Mouse (Mus musculus): ENCODE measurements around the gene Fhad1. TPM values are rescaled to one million over a fixed set of nuclear protein-coding genes. Genes with fewer than 3 reads are reported as not detected.

Fhad1 gene
- polyA plus RNA-seq, 1 experiment from 2014 or later = 3.9 TPM

DNA sequence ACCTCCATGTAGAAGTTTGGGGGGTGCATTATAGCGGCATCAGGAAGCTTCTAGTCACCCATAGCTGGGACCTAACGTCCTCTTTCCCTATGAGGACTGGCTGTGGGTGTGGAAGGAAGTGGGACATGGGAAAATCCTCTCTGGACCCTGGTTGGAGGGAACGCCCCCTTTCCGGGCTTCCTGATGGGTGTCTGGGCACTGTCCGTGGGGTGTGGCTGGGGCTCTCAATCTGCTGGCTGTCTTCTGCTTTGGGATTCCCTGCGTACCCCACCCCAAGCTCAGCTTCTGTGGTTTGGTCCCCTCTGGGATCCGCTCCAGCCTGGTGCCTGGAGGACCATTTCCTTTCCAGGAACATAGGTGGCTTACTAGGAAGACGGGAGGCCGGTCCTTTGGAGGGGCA, 141.9 kb downstream of the Fhad1 start:
- Histone ChIP-seq H3K27ac (ENCODE audit: poor library complexity, severe bottlenecking) (no peak overlapping the region), H3K9ac (peak overlapping the region; percentile 93), H3K4me3 (peak overlapping the region; percentile 86), H3K27me3 (replicated peaks) (no peaks in the 10 kb centered on the region), H3K9me3 (replicated peaks) (no peaks in the 10 kb centered on the region), H3K4me2 (peak overlapping the region; percentile 92), H3K4me1 (replicated peaks) (peaks cover 72% of the 10 kb centered on the region), H3K36me3 (peaks cover 26% of the 10 kb centered on the region)
- ATAC-seq (ENCODE audit: insufficient number of reproducible peaks, low FRiP score) = no peak
- WGBS = 50% methylated on average over 9 of the region's 9 CpGs

DNA sequence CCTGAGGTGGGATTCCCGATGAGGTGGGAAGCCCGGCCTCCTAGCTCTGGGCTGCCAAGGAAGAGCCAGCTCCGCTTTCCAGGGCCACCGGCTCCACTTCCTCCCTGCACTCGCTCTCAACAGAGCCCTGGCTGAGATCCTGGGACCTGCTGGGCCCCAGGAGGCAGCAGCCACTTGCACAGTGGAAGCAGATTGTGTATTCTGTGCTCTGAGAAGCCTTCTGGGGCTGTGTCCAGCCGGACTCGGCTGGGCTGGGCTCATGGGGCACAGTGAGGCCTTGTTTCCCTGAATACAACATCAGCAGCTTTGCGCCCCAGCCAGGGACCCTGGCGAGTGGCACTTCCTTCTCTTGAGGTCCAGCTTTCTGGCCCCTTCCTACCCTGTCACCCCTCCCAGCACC, 143.0 kb downstream of the Fhad1 start:
- Histone ChIP-seq H3K4me1 (replicated peaks) (peaks cover 83% of the 10 kb centered on the region), H3K4me3 (peak overlapping the region; percentile 86), H3K36me3 (peaks cover 26% of the 10 kb centered on the region), H3K9me3 (replicated peaks) (no peaks in the 10 kb centered on the region), H3K4me2 (peak overlapping the region; percentile 92), H3K9ac (peak overlapping the region; percentile 93), H3K27ac (ENCODE audit: poor library complexity, severe bottlenecking) (peak overlapping the region; percentile 63), H3K27me3 (replicated peaks) (no peaks in the 10 kb centered on the region)
- 33% methylated on average over 9 of the region's 9 CpGs for WGBS
- no peak for ATAC-seq (ENCODE audit: insufficient number of reproducible peaks, low FRiP score)

GRCm38 (mm10) chr4:141871333-141871725, 143.6 kb downstream of the Fhad1 start:
- ATAC-seq (ENCODE audit: insufficient number of reproducible peaks, low FRiP score) = no peak
- WGBS = 86% methylated on average over 3 of the region's 3 CpGs
- Histone ChIP-seq H3K4me3 (0 out of 2 replicates have a peak overlapping the region, but pooled peaks have one; percentile 86), H3K4me1 (replicated peaks) (peaks cover 85% of the 10 kb centered on the region), H3K4me2 (peak overlapping the region; percentile 92), H3K27me3 (replicated peaks) (no peaks in the 10 kb centered on the region), H3K36me3 (peaks cover 26% of the 10 kb centered on the region), H3K27ac (ENCODE audit: poor library complexity, severe bottlenecking) (no peak overlapping the region), H3K9me3 (replicated peaks) (no peaks in the 10 kb centered on the region), H3K9ac (peak overlapping the region; percentile 93)

- ATAC-seq (ENCODE audit: insufficient number of reproducible peaks, low FRiP score) = no peak
- no peak overlapping the region for H3K4me2 ChIP-seq
- no peaks in the 10 kb centered on the region for H3K9me3 ChIP-seq (replicated peaks)
- 68% methylated on average over 11 of the region's 11 CpGs for WGBS
- peaks cover 26% of the 10 kb centered on the region for H3K36me3 ChIP-seq
- peak overlapping the region; percentile 19; the same call in 1 of the 2 replicates for H3K27ac ChIP-seq (ENCODE audit: poor library complexity, severe bottlenecking)
- H3K4me1 ChIP-seq (replicated peaks) = peaks cover 85% of the 10 kb centered on the region
- no peak overlapping the region for H3K4me3 ChIP-seq
- H3K27me3 ChIP-seq (replicated peaks) = no peaks in the 10 kb centered on the region
- H3K9ac ChIP-seq = peak overlapping the region; percentile 31; the same call in 1 of the 2 replicates
Observed at GRCm38 (mm10) chr4:141870666-141871332, 144.1 kb downstream of the Fhad1 start.

DNA sequence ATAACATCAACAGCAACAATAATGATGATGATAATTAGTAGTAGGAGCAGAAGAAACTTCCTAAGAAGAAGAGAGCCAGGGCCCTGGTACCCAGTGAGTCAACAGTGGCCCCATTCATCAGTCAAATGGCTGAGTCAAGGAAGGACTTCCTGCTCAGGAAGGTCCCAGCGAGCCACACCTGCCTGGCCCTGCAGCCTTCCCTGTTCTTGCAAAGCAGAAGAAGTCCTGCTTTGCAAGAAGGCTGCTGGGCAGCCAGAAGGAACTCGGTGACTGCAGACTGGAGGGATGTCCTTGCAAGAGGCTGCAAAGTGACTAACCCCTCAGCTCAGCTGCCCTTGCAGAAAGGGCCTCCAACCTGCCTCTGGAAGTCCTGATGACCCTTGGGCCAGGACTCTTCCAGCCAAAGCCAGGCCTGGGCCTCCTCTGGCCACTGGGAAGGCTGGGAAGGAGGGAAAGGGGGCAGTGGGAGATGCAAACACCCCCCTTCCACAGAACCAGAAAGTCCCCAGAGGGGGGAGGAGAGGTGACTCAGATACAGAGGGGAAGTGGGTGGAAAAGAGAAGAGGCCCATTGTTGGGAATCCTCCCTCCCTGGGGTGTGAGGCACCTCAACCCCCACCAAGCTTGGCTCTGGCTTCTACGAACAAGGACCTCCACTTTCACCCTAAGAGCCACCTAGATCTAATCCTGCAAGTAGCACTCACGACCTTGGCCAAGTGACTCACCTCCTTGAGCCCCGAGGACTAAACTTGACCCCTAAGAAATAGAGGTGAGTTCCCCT, 145.3 kb downstream of the Fhad1 start:
- Histone ChIP-seq H3K27ac (ENCODE audit: poor library complexity, severe bottlenecking) (peak overlapping the region; percentile 50), H3K9ac (peak overlapping the region; percentile 31; the same call in 1 of the 2 replicates), H3K4me3 (no peak overlapping the region), H3K4me1 (replicated peaks) (peaks cover 86% of the 10 kb centered on the region), H3K36me3 (peaks cover 36% of the 10 kb centered on the region), H3K4me2 (0 out of 2 replicates have a peak overlapping the region, but pooled peaks have one; percentile 5), H3K9me3 (replicated peaks) (no peaks in the 10 kb centered on the region), H3K27me3 (replicated peaks) (no peaks in the 10 kb centered on the region)
- no peak for ATAC-seq (ENCODE audit: insufficient number of reproducible peaks, low FRiP score)
- 62% methylated on average over 5 of the region's 5 CpGs for WGBS

DNA sequence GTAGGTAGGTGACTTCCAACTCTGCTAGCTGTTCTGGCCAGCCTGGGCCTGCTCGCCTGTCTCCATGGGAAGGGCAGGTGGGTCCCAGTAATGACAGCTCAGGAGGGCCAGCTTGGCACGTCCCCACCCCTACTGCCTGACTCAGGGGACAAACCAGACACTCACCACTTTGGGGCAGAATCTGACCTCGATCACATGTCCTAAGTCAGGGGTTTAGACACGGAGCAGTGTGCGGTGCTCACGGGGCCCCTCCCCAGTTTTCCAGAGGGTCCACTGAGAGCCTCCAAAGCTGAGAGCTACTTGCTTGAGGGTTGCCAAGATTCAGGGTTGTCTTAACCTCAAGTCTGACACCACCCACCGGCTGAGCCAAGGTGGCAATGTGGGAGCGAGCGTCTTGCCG, 146.8 kb downstream of the Fhad1 start:
- ATAC-seq (ENCODE audit: insufficient number of reproducible peaks, low FRiP score) = no peak
- H3K9ac ChIP-seq = 0 out of 2 replicates have a peak overlapping the region, but pooled peaks have one; percentile 26
- peaks cover 96% of the 10 kb centered on the region for H3K4me1 ChIP-seq (replicated peaks)
- WGBS = 81% methylated on average over 10 of the region's 10 CpGs
- peak overlapping the region; percentile 49 for H3K4me2 ChIP-seq
- H3K4me3 ChIP-seq = no peak overlapping the region
- H3K36me3 ChIP-seq = peaks cover 44% of the 10 kb centered on the region
- H3K27me3 ChIP-seq (replicated peaks) = no peaks in the 10 kb centered on the region
- peak overlapping the region; percentile 94 for H3K27ac ChIP-seq (ENCODE audit: poor library complexity, severe bottlenecking)
- H3K9me3 ChIP-seq (replicated peaks) = no peaks in the 10 kb centered on the region

- H3K27me3 ChIP-seq (replicated peaks) = no peaks in the 10 kb centered on the region
- H3K9me3 ChIP-seq (replicated peaks) = no peaks in the 10 kb centered on the region
- peak overlapping the region; percentile 94 for H3K27ac ChIP-seq (ENCODE audit: poor library complexity, severe bottlenecking)
- H3K9ac ChIP-seq = no peak overlapping the region
- H3K4me3 ChIP-seq = no peak overlapping the region
- ATAC-seq (ENCODE audit: insufficient number of reproducible peaks, low FRiP score) = peak; percentile 34
- H3K4me1 ChIP-seq (replicated peaks) = peaks cover 95% of the 10 kb centered on the region
- H3K36me3 ChIP-seq = peaks cover 44% of the 10 kb centered on the region
- WGBS = 25% methylated on average over 4 of the region's 4 CpGs
- peak overlapping the region; percentile 49 for H3K4me2 ChIP-seq
Observed at GRCm38 (mm10) chr4:141867498-141867897, 147.4 kb downstream of the Fhad1 start.

DNA sequence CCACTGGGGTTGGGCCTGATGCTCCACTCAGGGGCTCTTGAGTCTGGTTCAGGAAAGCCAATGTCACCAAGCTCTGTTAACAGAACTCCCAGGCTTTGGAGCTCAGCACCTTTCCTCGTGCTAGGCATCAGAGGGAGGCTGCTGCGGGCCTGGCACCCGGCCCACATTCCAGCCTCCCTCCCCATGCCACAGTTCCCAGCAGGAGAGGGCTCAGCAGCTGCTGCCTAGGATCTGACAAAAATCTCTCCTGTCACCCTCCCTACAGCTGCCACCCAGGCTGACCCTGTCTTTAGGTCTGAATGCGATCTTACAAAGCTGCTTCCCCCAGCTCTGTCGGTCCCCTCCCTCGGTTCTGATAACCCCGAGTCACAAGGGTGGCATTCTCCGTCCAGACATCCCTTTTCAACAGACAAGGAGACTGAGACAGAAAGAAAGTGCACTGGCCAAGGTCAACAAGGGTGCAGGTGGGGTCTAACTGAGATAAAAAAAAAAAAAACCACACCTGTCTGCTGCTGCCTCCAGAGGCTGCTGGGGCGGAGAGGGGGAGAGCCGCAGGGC, 147.9 kb downstream of the Fhad1 start:
- ATAC-seq (ENCODE audit: insufficient number of reproducible peaks, low FRiP score) = peak; percentile 59
- Histone ChIP-seq H3K36me3 (peaks cover 48% of the 10 kb centered on the region), H3K4me1 (replicated peaks) (peaks cover 90% of the 10 kb centered on the region), H3K4me3 (no peak overlapping the region), H3K9ac (0 out of 2 replicates have a peak overlapping the region, but pooled peaks have one; percentile 28), H3K9me3 (replicated peaks) (no peaks in the 10 kb centered on the region), H3K27me3 (replicated peaks) (no peaks in the 10 kb centered on the region), H3K27ac (ENCODE audit: poor library complexity, severe bottlenecking) (peak overlapping the region; percentile 94), H3K4me2 (peak overlapping the region; percentile 49)
- WGBS = 6% methylated on average over 10 of the region's 10 CpGs

DNA sequence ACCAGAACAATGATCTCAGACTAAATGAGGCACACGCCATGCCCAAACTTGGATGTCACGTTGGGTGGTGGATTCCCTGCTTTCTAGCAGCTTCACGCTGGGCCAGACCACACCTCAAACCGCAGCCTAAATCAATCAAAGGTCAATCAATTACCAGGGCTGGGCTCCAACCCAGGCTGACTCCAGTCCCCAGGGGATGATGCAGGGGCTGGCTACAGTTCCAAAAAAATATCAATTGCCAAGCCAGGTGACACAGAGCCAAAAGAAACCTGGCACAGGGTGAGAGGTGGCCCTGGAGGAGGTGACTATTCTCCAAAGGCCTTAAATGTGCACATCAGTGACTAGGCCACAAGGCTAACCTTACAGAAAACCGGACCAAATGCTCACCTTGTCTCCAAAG, 149.3 kb downstream of the Fhad1 start:
- H3K9me3 ChIP-seq (replicated peaks) = no peaks in the 10 kb centered on the region
- peaks cover 76% of the 10 kb centered on the region for H3K4me1 ChIP-seq (replicated peaks)
- H3K36me3 ChIP-seq = peaks cover 52% of the 10 kb centered on the region
- no peak overlapping the region for H3K4me3 ChIP-seq
- no peak for ATAC-seq (ENCODE audit: insufficient number of reproducible peaks, low FRiP score)
- 0 out of 2 replicates have a peak overlapping the region, but pooled peaks have one; percentile 5 for H3K27ac ChIP-seq (ENCODE audit: poor library complexity, severe bottlenecking)
- H3K4me2 ChIP-seq = no peak overlapping the region
- H3K27me3 ChIP-seq (replicated peaks) = no peaks in the 10 kb centered on the region
- H3K9ac ChIP-seq = no peak overlapping the region
- 93% methylated on average over 5 of the region's 5 CpGs for WGBS

GRCm38 (mm10) chr4:141865006-141865405, 149.9 kb downstream of the Fhad1 start:
- H3K27ac ChIP-seq (ENCODE audit: poor library complexity, severe bottlenecking) = no peak overlapping the region
- no peak for ATAC-seq (ENCODE audit: insufficient number of reproducible peaks, low FRiP score)
- peaks cover 70% of the 10 kb centered on the region for H3K4me1 ChIP-seq (replicated peaks)
- H3K9ac ChIP-seq = no peak overlapping the region; the same call in 1 of the 2 replicates
- H3K4me2 ChIP-seq = no peak overlapping the region
- H3K27me3 ChIP-seq (replicated peaks) = no peaks in the 10 kb centered on the region
- H3K36me3 ChIP-seq = peaks cover 52% of the 10 kb centered on the region
- WGBS = 92% methylated on average over 5 of the region's 5 CpGs
- H3K4me3 ChIP-seq = no peak overlapping the region
- H3K9me3 ChIP-seq (replicated peaks) = no peaks in the 10 kb centered on the region

DNA sequence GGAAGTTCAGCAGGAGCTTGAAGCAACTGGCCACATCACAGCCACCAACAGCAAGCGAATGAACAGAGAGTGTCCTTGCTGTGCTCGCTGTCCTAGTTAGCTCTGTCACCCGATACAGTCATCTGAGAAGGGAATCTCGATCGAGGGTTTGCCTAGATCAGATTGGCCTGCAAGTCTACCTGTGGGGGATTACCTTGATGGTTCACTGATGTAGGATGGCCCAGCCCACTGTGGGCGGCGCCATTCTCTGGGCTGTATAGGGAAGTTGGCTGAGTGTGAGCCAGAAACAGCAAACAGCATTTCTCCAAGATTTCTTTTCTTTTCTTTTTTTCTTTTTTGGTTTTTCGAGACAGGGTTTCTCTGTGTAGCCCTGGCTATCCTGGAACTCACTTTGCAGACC, 150.4 kb downstream of the Fhad1 start:
- Histone ChIP-seq H3K27ac (ENCODE audit: poor library complexity, severe bottlenecking) (no peak overlapping the region), H3K4me1 (replicated peaks) (peaks cover 65% of the 10 kb centered on the region)
- 95% methylated on average over 8 of the region's 8 CpGs for WGBS

More for the DNA sequence above, 150.4 kb downstream of the Fhad1 start:
- Histone ChIP-seq H3K36me3 (peaks cover 54% of the 10 kb centered on the region), H3K4me2 (no peak overlapping the region), H3K4me3 (no peak overlapping the region), H3K27me3 (replicated peaks) (no peaks in the 10 kb centered on the region), H3K9ac (no peak overlapping the region), H3K9me3 (replicated peaks) (no peaks in the 10 kb centered on the region)
- ATAC-seq (ENCODE audit: insufficient number of reproducible peaks, low FRiP score) = no peak

All from heart, embryonic 12.5 days (tissue).